Mouse (Mus musculus) heart, embryonic 16.5 days (tissue): ENCODE data around the gene Dus1l. TPM values are rescaled to one million over a fixed set of nuclear protein-coding genes. Genes with fewer than 3 reads are reported as not detected.

Experiments used
- ATAC-seq: fragments of 200-750 bp; cut with Nextera tagmentation; replicated peaks from 2 replicates; pipeline ENCODE4 v1.8.0; 2017; ENCODE audit warnings: moderate number of reproducible peaks; ENCODE audit not compliant: insufficient read depth, low FRiP score; ENCODE audit errors: extremely low read depth
- H3K27ac ChIP-seq: fragments of 300-500 bp; sonication (generic); 2 replicates; pipeline ENCODE4 v1.5.1; 2014; ENCODE audit warnings: mild to moderate bottlenecking, low read length, control low read depth, moderate library complexity
- H3K27me3 ChIP-seq: fragments of 300-500 bp; sonication (generic); 2 replicates; pipeline ENCODE4 v1.6.1; 2014; ENCODE audit warnings: low read length, mixed read lengths; ENCODE audit not compliant: control insufficient read depth, insufficient read depth
- H3K36me3 ChIP-seq: fragments of 300-500 bp; sonication (generic); 2 replicates; pipeline ENCODE4 v1.6.1; 2014; ENCODE audit not compliant: control insufficient read depth, insufficient read depth
- H3K4me1 ChIP-seq: fragments of 300-500 bp; sonication (generic); 2 replicates; pipeline ENCODE4 v1.6.1; 2014; ENCODE audit warnings: low read length, mixed read lengths; ENCODE audit not compliant: control insufficient read depth, insufficient read depth
- H3K4me2 ChIP-seq: fragments of 300-500 bp; sonication (generic); 2 replicates; pipeline ENCODE4 v1.6.1; 2014; ENCODE audit warnings: low read depth, mild to moderate bottlenecking, control low read depth, low read length
- H3K4me3 ChIP-seq: fragments of 300-500 bp; sonication (generic); 2 replicates; pipeline ENCODE4 v1.5.1; 2014; ENCODE audit warnings: mild to moderate bottlenecking, control low read depth, low read length
- H3K9ac ChIP-seq: fragments of 300-500 bp; sonication (generic); 2 replicates; pipeline ENCODE4 v1.6.1; 2014; ENCODE audit warnings: low read length, control low read depth
- H3K9me3 ChIP-seq: fragments of 300-500 bp; sonication (generic); replicated peaks from 2 replicates; pipeline ENCODE4 v1.6.1; 2016; ENCODE audit warnings: low read length; ENCODE audit not compliant: control insufficient read depth
- WGBS: fragments of 180-500 bp; shearing (Covaris S2); extraction: QIAGEN DNeasy Blood & Tissue Kit; methylation state at CpG from one replicate; pipeline ENCODE4 v1.1.7; 2014; 5-methylcytosine and 5-hydroxymethylcytosine counted together
- polyA plus RNA-seq: library from polyadenylated mRNA; unstranded; fragments of >200 nt; fragmentation: Nextera tagmentation; extraction: Ambion mirVana; gene quantifications from 2 replicates; pipeline ENCODE4 v1.2.1, GENCODE M21; 2015

The Dus1l gene
- polyA plus RNA-seq, 1 experiment from 2014 or later, result 44.7 TPM

DNA sequence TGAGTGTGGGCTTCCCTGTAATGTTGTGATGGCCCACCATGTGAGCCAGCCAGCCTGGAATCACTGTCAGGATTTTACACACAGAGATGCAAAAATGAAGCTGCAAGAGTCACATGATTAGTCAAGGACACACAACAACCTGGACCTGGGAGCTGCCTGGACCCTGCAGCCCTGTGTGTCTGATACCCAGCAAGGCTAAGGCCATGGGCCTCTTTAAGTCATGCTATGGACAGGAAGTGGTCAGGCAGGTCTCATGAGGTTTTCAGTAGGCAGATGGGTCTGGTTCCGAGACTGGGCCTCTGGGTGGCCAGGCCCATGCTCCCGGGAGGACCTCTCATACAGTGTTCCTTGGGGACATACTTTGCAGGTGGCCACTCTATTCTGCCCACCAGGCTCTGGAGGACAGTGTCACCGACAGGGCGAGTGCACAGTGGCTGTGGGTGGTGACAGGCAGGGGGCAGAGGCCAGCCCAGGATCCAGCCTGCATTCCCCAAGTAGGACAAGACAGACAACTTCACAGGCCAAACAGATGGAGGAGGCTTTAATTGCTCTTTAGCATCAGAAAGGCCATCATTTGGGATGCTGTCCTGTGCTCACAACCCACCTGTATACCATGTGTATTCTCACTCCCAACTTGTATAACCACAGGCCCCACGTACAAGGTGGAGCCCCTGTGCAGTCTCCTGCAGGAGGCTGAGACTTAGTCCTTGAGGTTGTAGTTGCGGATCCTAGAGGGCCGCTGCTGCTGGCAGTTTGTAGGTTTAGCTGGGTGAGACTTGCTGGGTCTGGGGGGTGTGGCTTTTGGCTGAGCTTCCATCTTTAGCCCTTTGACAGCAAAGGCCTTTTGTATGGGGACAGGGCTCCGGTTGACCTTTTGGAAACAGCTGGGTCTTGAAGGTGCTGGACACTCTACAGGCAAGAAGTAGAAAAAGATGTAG lies 30.1 kb upstream of the Dus1l start:
- Histone ChIP-seq H3K4me3 (no peak overlapping the region), H3K4me1 (peaks cover 31% of the 10 kb centered on the region), H3K9ac (no peak overlapping the region), H3K9me3 (no peaks in the 10 kb centered on the region), H3K4me2 (no peak overlapping the region), H3K36me3 (no peaks in the 10 kb centered on the region), H3K27me3 (no peaks in the 10 kb centered on the region), H3K27ac (0 out of 2 replicates have a peak overlapping the region, but pooled peaks have one; percentile 4)
- 83% methylated on average over 8 of the region's 8 CpGs for WGBS
- no peak for ATAC-seq

DNA sequence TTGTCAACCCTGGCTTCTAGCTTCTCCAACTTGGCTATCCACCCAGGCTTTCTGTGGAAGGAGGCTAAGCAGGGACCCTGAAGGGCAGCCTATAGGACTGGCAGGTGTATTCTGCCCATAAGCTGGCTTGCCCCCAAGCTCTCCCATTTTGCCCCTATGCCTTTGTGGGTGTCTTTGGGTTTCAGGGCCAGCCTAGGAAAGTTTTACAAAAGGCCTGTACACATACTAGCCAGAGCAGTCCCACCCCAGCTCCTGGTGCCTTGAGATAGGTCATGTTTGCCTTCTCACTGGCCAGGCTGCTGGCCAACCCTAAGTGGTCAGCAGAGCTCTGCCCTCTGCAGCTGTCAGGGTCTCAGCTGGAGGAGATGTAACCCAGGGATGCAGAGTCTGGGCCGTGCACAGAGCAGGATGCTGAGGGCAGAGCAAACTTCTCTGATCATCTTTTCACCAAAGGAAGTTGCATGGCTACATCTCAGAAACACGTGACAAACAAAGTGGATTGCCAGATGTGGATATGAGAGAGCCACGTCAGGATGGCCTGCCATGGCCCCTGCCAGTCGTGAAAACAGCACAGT lies 29.2 kb upstream of the Dus1l start:
- ATAC-seq, result no peak
- H3K4me1 ChIP-seq, result peaks cover 36% of the 10 kb centered on the region
- WGBS, result 48% methylated on average over 4 of the region's 4 CpGs

GRCm38 (mm10) chr11:120824787-120825288 lies 28.6 kb upstream of the Dus1l start:
- H3K4me2 ChIP-seq, result peak overlapping the region; percentile 72
- H3K27ac ChIP-seq, result peak overlapping the region; percentile 89
- H3K9ac ChIP-seq, result peak overlapping the region; percentile 70
- H3K36me3 ChIP-seq, result peaks cover 4% of the 10 kb centered on the region
- peak; percentile 50 for ATAC-seq
- H3K4me3 ChIP-seq, result peak overlapping the region; percentile 78
- no peaks in the 10 kb centered on the region for H3K27me3 ChIP-seq
- WGBS, result 0% methylated on average over 21 of the region's 21 CpGs
- peaks cover 36% of the 10 kb centered on the region for H3K4me1 ChIP-seq
- no peaks in the 10 kb centered on the region for H3K9me3 ChIP-seq

More for the DNA sequence above, 29.2 kb upstream of the Dus1l start:
- H3K4me2 ChIP-seq, result peak overlapping the region; percentile 72
- H3K9ac ChIP-seq, result peak overlapping the region; percentile 70
- H3K4me3 ChIP-seq, result peak overlapping the region; percentile 78
- peak overlapping the region; percentile 89 for H3K27ac ChIP-seq
- no peaks in the 10 kb centered on the region for H3K9me3 ChIP-seq
- H3K36me3 ChIP-seq, result no peaks in the 10 kb centered on the region
- no peaks in the 10 kb centered on the region for H3K27me3 ChIP-seq

DNA sequence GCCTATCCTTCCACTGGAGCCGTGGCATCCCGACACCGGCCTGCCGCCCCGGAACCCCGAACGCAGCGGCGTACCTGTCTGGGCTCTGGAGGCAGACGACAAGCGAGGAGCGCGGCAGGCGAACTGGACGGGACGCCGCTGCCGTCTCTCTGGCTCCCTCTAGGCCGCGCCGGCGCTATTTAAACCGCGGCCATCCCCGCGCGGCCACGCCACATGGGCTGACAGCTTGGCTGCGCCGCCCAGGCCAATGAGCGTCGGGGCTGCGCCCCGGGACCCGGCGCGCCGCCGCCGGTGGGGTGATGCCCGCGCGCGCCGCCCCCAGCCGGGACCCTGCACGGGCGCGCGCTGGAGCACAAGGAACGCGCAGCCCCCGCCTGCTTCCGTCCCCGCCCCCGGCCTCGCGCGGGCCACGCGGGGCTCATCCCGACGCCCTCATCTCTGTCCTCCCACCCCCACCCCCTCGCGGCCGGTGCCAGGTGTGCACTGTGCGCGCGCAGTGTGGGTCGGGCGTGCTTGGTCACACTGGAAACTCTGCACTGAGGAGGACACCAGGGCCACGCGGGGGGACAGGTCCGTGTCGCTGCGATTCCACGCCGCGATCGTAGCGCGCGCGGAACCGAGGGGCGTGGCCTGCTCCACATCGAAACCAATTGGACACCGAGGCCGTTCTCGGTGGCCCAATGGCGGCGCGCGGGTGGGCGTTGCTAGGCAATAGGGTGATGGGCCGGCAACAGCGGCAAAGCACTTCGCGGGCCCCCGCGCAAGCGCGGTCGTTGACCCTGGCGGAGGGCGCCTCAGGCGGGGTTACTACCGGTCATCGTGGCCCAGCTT lies 28.0 kb upstream of the Dus1l start, which contains the start of gene Fasn:
Gene Fasn, minus strand, starts transcription at position 592 of the 831 bp plus-strand sequence.
- peak within 1 kb of the TSS; percentile 72 for H3K4me2 ChIP-seq
- H3K4me1 ChIP-seq, result peaks cover 36% of the 10 kb centered on the region
- under 1% methylated on average over 103 of the region's 109 CpGs for WGBS

DNA sequence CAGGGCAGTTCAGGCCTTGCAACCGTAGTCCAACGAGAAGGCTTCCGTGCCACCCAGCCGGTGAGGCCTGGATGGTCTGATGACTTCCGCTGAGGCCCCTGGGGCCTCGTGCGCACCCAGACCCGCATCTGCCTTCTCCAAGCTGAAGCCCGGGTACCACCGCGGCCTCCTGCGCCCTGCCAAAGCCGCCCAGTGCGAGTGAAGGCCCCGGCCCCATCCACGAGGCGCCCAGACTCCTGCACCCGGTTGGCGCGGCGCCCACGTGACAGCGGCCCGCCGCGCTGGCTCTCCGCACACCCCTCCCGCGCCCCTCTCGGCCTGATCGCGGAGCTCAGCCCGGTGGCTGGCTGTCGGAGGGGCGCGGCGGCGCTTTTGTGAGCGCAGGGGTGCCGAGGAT lies 27.3 kb upstream of the Dus1l start:
- whole genome bisulfite sequencing, result under 1% methylated on average over 40 of the region's 40 CpGs

More for the DNA sequence above, 28.0 kb upstream of the Dus1l start, which contains the start of gene Fasn:
- Histone ChIP-seq H3K36me3 (peaks cover 11% of the 10 kb centered on the region), H3K4me3 (peak within 1 kb of the TSS; percentile 78), H3K9ac (peak within 1 kb of the TSS; percentile 93), H3K27me3 (no peaks in the 10 kb centered on the region), H3K27ac (peak within 1 kb of the TSS; percentile 89), H3K9me3 (no peaks in the 10 kb centered on the region)
- peak; percentile 89 for ATAC-seq

GRCm38 (mm10) chr11:120822831-120823550 lies 26.8 kb upstream of the Dus1l start:
- Histone ChIP-seq H3K4me3 (peak overlapping the region; percentile 78), H3K27me3 (no peaks in the 10 kb centered on the region), H3K4me1 (peaks cover 36% of the 10 kb centered on the region), H3K4me2 (peak overlapping the region; percentile 72), H3K36me3 (peaks cover 23% of the 10 kb centered on the region), H3K9me3 (no peaks in the 10 kb centered on the region), H3K9ac (peak overlapping the region; percentile 93), H3K27ac (peak overlapping the region; percentile 89)
- ATAC-seq, result no peak
- 1% methylated on average over 14 of the region's 14 CpGs for WGBS

More for the DNA sequence above, 27.3 kb upstream of the Dus1l start:
- H3K4me2 ChIP-seq, result peak overlapping the region; percentile 72
- H3K4me1 ChIP-seq, result peaks cover 36% of the 10 kb centered on the region
- peak overlapping the region; percentile 93 for H3K9ac ChIP-seq
- no peaks in the 10 kb centered on the region for H3K9me3 ChIP-seq
- peaks cover 17% of the 10 kb centered on the region for H3K36me3 ChIP-seq
- peak overlapping the region; percentile 89 for H3K27ac ChIP-seq
- ATAC-seq, result peak; percentile 26
- H3K4me3 ChIP-seq, result peak overlapping the region; percentile 78
- no peaks in the 10 kb centered on the region for H3K27me3 ChIP-seq

GRCm38 (mm10) chr11:120822321-120822720 lies 26.1 kb upstream of the Dus1l start:
- WGBS, result 52% methylated on average over 4 of the region's 4 CpGs
- H3K9me3 ChIP-seq, result no peaks in the 10 kb centered on the region
- H3K9ac ChIP-seq, result peak overlapping the region; percentile 93
- peaks cover 29% of the 10 kb centered on the region for H3K36me3 ChIP-seq
- H3K27me3 ChIP-seq, result no peaks in the 10 kb centered on the region
- H3K4me3 ChIP-seq, result peak overlapping the region; percentile 78
- no peak overlapping the region for H3K27ac ChIP-seq
- ATAC-seq, result no peak
- H3K4me2 ChIP-seq, result peak overlapping the region; percentile 72
- peaks cover 36% of the 10 kb centered on the region for H3K4me1 ChIP-seq
